Mouse (Mus musculus) subcutaneous adipose tissue, adult 2 months (tissue): Measurements from ENCODE around the gene Crabp2. TPM values are rescaled to one million over a fixed set of nuclear protein-coding genes. Genes with fewer than 3 reads are reported as not detected.

Experiments used
- polyA plus RNA-seq: library from polyadenylated mRNA; depleted of rRNA; stranded (reverse); fragments of >200 nt; gene quantifications from 2 replicates; pipeline ENCODE4 v1.2.3, GENCODE M21; 2012; ENCODE audit warnings: low replicate concordance; rRNA removed

Crabp2 gene
- 5.0 TPM in 1 of 2 replicates, not detected in the other for polyA plus RNA-seq

DNA sequence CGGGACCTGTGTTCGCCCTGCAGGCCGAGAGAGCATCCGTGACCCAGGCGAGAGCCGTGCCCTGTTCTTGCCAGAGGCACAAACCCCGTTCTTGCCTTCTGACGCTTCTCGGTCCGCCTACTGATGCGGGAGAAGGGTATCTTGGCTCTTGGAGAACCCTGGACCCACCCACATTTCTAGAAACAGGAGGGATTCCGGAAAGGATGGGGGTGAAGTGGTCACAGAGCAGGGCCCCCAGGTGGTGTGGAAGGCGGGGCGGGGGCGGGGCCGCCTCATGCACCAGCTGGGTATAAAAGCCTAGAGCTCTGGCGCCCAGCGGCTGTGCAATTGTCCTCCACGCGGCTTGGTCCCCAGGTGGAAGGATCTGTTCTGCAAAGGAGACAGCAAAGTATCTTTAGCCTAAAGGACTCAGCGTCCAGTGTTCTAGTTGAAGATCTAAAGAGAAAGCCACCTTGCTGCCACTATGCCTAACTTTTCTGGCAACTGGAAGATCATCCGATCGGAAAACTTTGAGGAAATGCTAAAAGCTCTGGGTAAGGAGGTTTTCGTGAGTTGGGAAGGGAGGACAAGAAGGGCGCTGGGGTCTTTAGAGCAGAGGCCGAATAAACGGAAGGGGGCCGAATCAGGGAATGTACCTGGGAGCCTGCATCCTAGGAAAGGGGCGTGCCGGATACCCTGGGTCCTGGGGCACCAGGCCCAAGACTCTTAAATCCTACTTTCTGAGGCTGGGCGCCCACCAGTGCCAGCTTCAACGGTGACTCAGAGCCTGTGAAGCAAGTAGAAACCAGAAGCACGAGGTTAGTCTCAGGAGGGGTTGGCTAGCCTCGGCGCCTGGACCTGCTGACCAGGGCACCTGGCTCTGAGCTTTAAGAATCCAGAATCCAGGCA is at the start of gene Crabp2:
TSS of gene Crabp2 (plus strand) at position 289 of the 888 bp plus-strand sequence.

DNA sequence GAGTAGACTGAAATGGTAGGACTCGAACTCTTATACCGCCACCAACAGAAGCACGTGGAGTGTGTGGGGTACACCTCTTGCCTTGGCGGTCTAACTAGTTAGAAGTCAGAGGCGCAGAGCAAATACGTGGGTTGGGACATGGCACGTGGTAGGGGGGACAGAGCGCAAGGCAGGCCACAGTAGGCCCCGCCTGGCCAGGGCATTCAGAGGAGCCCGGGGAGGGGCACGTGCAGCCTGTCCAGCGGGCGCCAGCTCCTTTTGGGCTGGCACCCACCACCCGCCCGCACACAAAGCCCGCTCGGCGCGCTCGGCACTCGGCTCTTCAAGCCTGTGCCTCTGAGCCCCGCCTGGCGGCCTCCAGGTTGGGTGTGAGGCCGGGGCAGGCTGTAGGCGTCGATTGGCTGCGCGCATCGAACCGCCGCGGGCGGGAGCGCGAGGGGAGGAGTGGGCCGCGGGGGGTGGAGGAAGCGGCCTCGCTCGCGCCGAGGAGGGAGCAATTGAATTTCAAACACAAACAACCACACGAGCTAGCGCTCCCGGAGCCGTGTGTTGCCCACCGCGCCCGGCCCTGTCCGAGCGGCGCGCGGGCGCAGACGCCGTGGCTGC is 42.5 kb upstream of the Crabp2 start, which contains the start of gene Hdgf:
TSS of gene Hdgf (plus strand) at position 442 of the 606 bp plus-strand sequence.

GRCm38 (mm10) chr3:87919336-87920108 is 28.9 kb upstream of the Crabp2 start, which contains the start of gene Mrpl24:
Gene Mrpl24 (plus strand): TSS chr3:87919506.

DNA sequence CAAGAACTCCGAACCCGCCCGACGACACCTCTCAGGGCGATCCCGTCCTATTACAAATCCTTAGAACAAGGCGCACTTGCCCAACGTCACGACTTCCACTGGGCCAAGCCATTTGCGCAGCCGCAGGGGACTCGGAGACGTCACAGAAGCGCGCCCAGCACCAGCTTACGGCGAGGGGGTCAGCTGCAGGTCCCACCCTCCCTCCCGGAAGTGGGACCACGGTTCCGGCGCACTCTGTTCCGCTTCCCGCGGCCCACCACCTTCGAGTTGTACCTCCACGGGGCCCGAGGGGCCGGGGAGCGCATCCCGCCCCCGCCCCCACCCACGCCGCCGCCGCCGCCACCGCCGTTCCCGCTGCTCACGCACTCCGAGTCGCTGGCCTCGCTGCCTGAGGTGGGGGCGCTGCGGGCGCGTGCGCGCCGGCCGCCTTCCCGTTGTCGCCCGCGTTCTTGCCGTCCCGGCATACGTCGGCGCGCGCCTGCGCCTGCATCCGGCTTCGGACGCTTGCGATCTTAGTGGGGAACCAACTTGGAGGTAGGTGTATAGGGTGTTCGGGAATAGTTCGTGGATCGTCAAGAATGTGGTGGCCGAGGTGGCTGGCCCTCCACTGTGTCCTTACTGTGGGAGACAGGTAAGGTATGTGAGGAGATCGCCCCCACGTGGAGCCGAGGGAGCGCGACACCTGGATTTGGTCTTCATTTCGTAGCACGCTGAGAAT is 18.2 kb upstream of the Crabp2 start, which contains the start of the genes Isg20l2 and Rrnad1:
TSS of gene Isg20l2 (plus strand) at position 237 of the 718 bp plus-strand sequence.
TSS of gene Rrnad1 (minus strand) at position 640 of the 718 bp plus-strand sequence.

DNA sequence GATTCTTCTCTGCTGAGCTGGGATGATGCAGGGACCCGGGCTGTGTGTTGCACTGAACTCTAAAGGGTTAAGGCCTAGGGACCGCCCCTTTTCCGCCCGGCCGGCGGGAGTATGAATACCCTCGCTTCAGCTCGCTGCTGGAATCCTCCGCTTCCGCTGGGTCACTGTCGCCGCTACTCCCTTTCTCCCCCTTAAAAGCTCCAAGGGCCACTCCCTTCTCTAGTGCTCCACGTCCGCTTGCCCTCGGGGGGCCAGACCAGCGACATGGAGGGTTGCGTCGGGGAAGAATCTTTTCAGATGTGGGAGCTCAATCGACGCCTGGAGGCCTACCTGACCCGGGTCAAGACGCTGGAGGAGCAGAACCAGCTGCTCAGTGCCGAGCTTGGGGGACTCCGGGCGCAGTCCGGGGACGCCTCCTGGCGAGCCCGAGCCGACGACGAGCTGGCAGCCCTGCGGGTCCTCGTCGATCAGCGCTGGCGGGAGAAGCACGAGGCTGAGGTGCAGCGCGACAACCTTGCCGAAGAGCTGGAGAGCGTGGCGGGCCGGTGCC is 22.5 kb downstream of the Crabp2 start, which contains the start of gene Nes:
TSS of gene Nes (plus strand) at position 140 of the 550 bp plus-strand sequence.

GRCm38 (mm10) chr3:88000181-88000580 is 51.7 kb downstream of the Crabp2 start, which contains the start of gene Bcan:
Gene Bcan (minus strand): TSS chr3:88000230.

Other genes starting within 250 kb of the Crabp2 start
- 0.59 and 0.69 TPM in 2 replicates for gene Lrrc71, start 200.0 kb upstream of the Crabp2 start, polyA plus RNA-seq
- gene Ntrk1, start 153.5 kb upstream of the Crabp2 start, polyA plus RNA-seq, result 0.59 and 3.7 TPM in 2 replicates
- 0.06 and 0.39 TPM in 2 replicates for gene Insrr, start 151.7 kb upstream of the Crabp2 start, polyA plus RNA-seq
- gene Pear1, start 124.4 kb upstream of the Crabp2 start, polyA plus RNA-seq, result 102 and 106 TPM in 2 replicates
- 0.92 and 3.1 TPM in 2 replicates for gene Sh2d2a, start 101.9 kb upstream of the Crabp2 start, polyA plus RNA-seq
- 27.3 and 46.0 TPM in 2 replicates for gene Prcc, start 63.1 kb upstream of the Crabp2 start, polyA plus RNA-seq
- gene Hdgf, start 42.3 kb upstream of the Crabp2 start, polyA plus RNA-seq, result 95.2 and 115 TPM in 2 replicates
- 55.5 and 56.0 TPM in 2 replicates for gene Mrpl24, start 29.2 kb upstream of the Crabp2 start, polyA plus RNA-seq
- gene Isg20l2, start 18.4 kb upstream of the Crabp2 start, polyA plus RNA-seq, result 11.2 and 25.2 TPM in 2 replicates
- 25.5 and 39.3 TPM in 2 replicates for gene Rrnad1, start 17.9 kb upstream of the Crabp2 start, polyA plus RNA-seq
- gene Nes, start 22.4 kb downstream of the Crabp2 start, polyA plus RNA-seq, result 7.7 and 9.3 TPM in 2 replicates
- gene Bcan, start 51.6 kb downstream of the Crabp2 start, polyA plus RNA-seq, result not detected in 2 replicates
- gene Hapln2, start 78.9 kb downstream of the Crabp2 start, polyA plus RNA-seq, result 0.10 TPM in 1 of 2 replicates, not detected in the other
- 4.1 and 19.7 TPM in 2 replicates for gene Gpatch4, start 94.4 kb downstream of the Crabp2 start, polyA plus RNA-seq
- 119 and 130 TPM in 2 replicates for gene Naxe, start 109.8 kb downstream of the Crabp2 start, polyA plus RNA-seq
- not detected in 2 replicates for gene Ttc24, start 129.6 kb downstream of the Crabp2 start, polyA plus RNA-seq
- gene Iqgap3, start 133.3 kb downstream of the Crabp2 start, polyA plus RNA-seq, result 1.4 and 12.8 TPM in 2 replicates
- gene Mef2d, start 193.7 kb downstream of the Crabp2 start, polyA plus RNA-seq, result 56.6 and 78.8 TPM in 2 replicates